Mouse (Mus musculus): ENCODE measurements around the gene Camk2g.

Gene Camk2g

GRCm38 (mm10) chr14:20793758-20794531 is at the start of gene Camk2g:
TSS of gene Camk2g (minus strand) at chr14:20794088.
- peak in 1 of 2 experiments; percentile 42 for DNase-seq (ENCODE audit: low spot score in 2 of 2)

- no peak for DNase-seq (ENCODE audit: low spot score in 2 of 2)
Measured at GRCm38 (mm10) chr14:20842629-20843028, 48.7 kb upstream of the Camk2g start.

GRCm38 (mm10) chr14:20841526-20841925 is 47.6 kb upstream of the Camk2g start:
- no peak for DNase-seq (ENCODE audit: low spot score in 2 of 2)

- no peak for DNase-seq (ENCODE audit: low spot score in 2 of 2)
Measured at GRCm38 (mm10) chr14:20837681-20838080, 43.8 kb upstream of the Camk2g start.

GRCm38 (mm10) chr14:20836905-20837376 is 43.1 kb upstream of the Camk2g start:
- no peak for DNase-seq (ENCODE audit: low spot score in 2 of 2)

GRCm38 (mm10) chr14:20836171-20836904 is 42.5 kb upstream of the Camk2g start, which contains the start of gene Plau:
TSS of gene Plau (plus strand) at chr14:20836660.
- DNase-seq (ENCODE audit: low spot score in 2 of 2) = no peak

- no peak for DNase-seq (ENCODE audit: low spot score in 2 of 2)
Measured at GRCm38 (mm10) chr14:20834136-20834535, 40.2 kb upstream of the Camk2g start.

- no peak for DNase-seq (ENCODE audit: low spot score in 2 of 2)
Measured at GRCm38 (mm10) chr14:20833525-20833924, 39.6 kb upstream of the Camk2g start.

GRCm38 (mm10) chr14:20831915-20832314 is 38.0 kb upstream of the Camk2g start:
- no peak for DNase-seq (ENCODE audit: low spot score in 2 of 2)

- no peak for DNase-seq (ENCODE audit: low spot score in 2 of 2)
Measured at GRCm38 (mm10) chr14:20831141-20831910, 37.4 kb upstream of the Camk2g start.

GRCm38 (mm10) chr14:20829523-20830366 is 35.9 kb upstream of the Camk2g start:
- DNase-seq (ENCODE audit: low spot score in 2 of 2) = no peak

GRCm38 (mm10) chr14:20828524-20828923 is 34.6 kb upstream of the Camk2g start:
- DNase-seq (ENCODE audit: low spot score in 2 of 2) = no peak

- DNase-seq (ENCODE audit: low spot score in 2 of 2) = no peak
Measured at GRCm38 (mm10) chr14:20827491-20827890, 33.6 kb upstream of the Camk2g start.

- no peak for DNase-seq (ENCODE audit: low spot score in 2 of 2)
Measured at GRCm38 (mm10) chr14:20827061-20827460, 33.2 kb upstream of the Camk2g start.

GRCm38 (mm10) chr14:20825516-20825915 is 31.6 kb upstream of the Camk2g start:
- no peak for DNase-seq (ENCODE audit: low spot score in 2 of 2)

- DNase-seq (ENCODE audit: low spot score in 2 of 2) = no peak
Measured at GRCm38 (mm10) chr14:20824517-20824916, 30.6 kb upstream of the Camk2g start.

- no peak for DNase-seq (ENCODE audit: low spot score in 2 of 2)
Measured at GRCm38 (mm10) chr14:20815448-20815847, 21.6 kb upstream of the Camk2g start.

- no peak for DNase-seq (ENCODE audit: low spot score in 2 of 2)
Measured at GRCm38 (mm10) chr14:20811779-20812406, 18.0 kb upstream of the Camk2g start.

- no peak for DNase-seq (ENCODE audit: low spot score in 2 of 2)
Measured at GRCm38 (mm10) chr14:20811236-20811635, 17.3 kb upstream of the Camk2g start.

- no peak for DNase-seq (ENCODE audit: low spot score in 2 of 2)
Measured at GRCm38 (mm10) chr14:20809820-20810219, 15.9 kb upstream of the Camk2g start.

- DNase-seq (ENCODE audit: low spot score in 2 of 2) = no peak
Measured at GRCm38 (mm10) chr14:20809349-20809748, 15.5 kb upstream of the Camk2g start.

All from frontal cortex, postnatal 25 days (tissue).